Comparison of ENCODE assay signal across 12 mouse cellular contexts in genomic region chr11:73172186-73172585, GRCm38 (mm10). TPM values are rescaled to one million over a fixed set of nuclear protein-coding genes. Genes with fewer than 3 reads are reported as not detected.
DNase-seq lines count a peak whose midpoint lies in the region; ATAC-seq lines count a peak whose summit lies in the region.
"Had no signal": no experiment of that assay in that cellular context is flagged by ENCODE, and none has a peak within 500 bp of the region (broad histone marks: within the 10 kb centered on the region; RNA-seq: fewer than 3 reads in every experiment).

No protein-coding gene starts in this region.

- no peak for ATAC-seq in heart, embryonic 14.5 days (ENCODE audit: insufficient number of reproducible peaks, insufficient read depth, low FRiP score, low read depth)
- ATAC-seq in megakaryocyte-erythroid progenitor cell, adult 5-6 weeks (replicated peaks; ENCODE audit: low FRiP score, low TSS enrichment, poor library complexity, severe bottlenecking), result no peak
- no peak for ATAC-seq in granulocyte monocyte progenitor cell, adult 5-6 weeks (replicated peaks; ENCODE audit: poor library complexity, severe bottlenecking)
- ATAC-seq: Patski had no signal

- no peak overlapping the region for H3K4me2 ChIP-seq in heart, embryonic 14.5 days (ENCODE audit: low read length)
- H3K4me2 ChIP-seq: liver, embryonic 15.5 days; neural tube, embryonic 13.5 days had no signal

- no peak overlapping the region for H3K4me3 ChIP-seq in heart, embryonic 14.5 days (ENCODE audit: control insufficient read depth in 1 of 2, insufficient read depth in 1 of 2, low read depth in 1 of 2, low read length in 2 of 2)
- H3K4me3 ChIP-seq: liver, embryonic 15.5 days; neural tube, embryonic 13.5 days had no signal

- H3K27me3 ChIP-seq in heart, embryonic 14.5 days (ENCODE audit: control insufficient read depth, insufficient read depth, low read length), result no peaks in the 10 kb centered on the region
- H3K27me3 ChIP-seq: liver, embryonic 15.5 days; neural tube, embryonic 13.5 days; Patski had no signal

- WGBS in heart, embryonic 14.5 days, result 34% methylated on average over 5 of the region's 5 CpGs
- 14% methylated on average over 5 of the region's 5 CpGs for WGBS in large intestine, adult 2 months

- DNase-seq in adrenal gland, adult 2 months, result peak; percentile 27
- no peak for DNase-seq in adrenal gland, postnatal 4 days (ENCODE audit: low spot score in 2 of 2)
- peak; percentile 53 for DNase-seq in adipocyte (ENCODE audit: low spot score)
- peak; percentile 53 for DNase-seq in large intestine, adult 2 months (ENCODE audit: low read depth, low spot score)
- DNase-seq in frontal cortex, adult 2 months (ENCODE audit: extremely low spot score in 1 of 2, low spot score in 1 of 2), result no peak
- DNase-seq: cerebellum, adult 8-10 months had no signal

- peak overlapping the region; percentile 30 for H3K9ac ChIP-seq in heart, embryonic 14.5 days (ENCODE audit: low read length)
- H3K9ac ChIP-seq: liver, embryonic 15.5 days; neural tube, embryonic 13.5 days had no signal

- H3K36me3 ChIP-seq in heart, embryonic 14.5 days (ENCODE audit: control insufficient read depth, insufficient read depth, low read length), result peaks cover 34% of the 10 kb centered on the region

- H3K9me3 ChIP-seq in heart, embryonic 14.5 days (ENCODE audit: control insufficient read depth, low read length), result no peaks in the 10 kb centered on the region
- H3K9me3 ChIP-seq: liver, embryonic 15.5 days; neural tube, embryonic 13.5 days had no signal

- H3K4me1 ChIP-seq in heart, embryonic 14.5 days (ENCODE audit: control insufficient read depth in 2 of 2, insufficient read depth in 2 of 2, low read length in 2 of 2), result peaks cover 12 to 30% of the 10 kb centered on the region in 2 experiments; a peak in 3 of 4 replicates

- peak overlapping the region in 1 of 2 experiments; percentile 55; a peak in 2 of 4 replicates for H3K27ac ChIP-seq in heart, embryonic 14.5 days (replicated peaks in 1 of 2; ENCODE audit: control insufficient read depth in 1 of 2, insufficient read depth in 1 of 2, low read depth in 2 of 2, low read length in 2 of 2)
- H3K27ac ChIP-seq: liver, embryonic 15.5 days; neural tube, embryonic 13.5 days had no signal

RNA-seq across cellular contexts. Expression of gene Emc6, which starts 4.7 kb away (rescaled TPM):
- total RNA-seq in adrenal gland, adult 2 months (2021), result 10 to 100 TPM; 86.1 to 88.7 TPM
- polyA plus RNA-seq in adrenal gland, adult 2 months (2012; rRNA removed), result 91.0 and 117 TPM in 2 replicates
- 10 to 100 TPM; 60.5 to 72.1 TPM for total RNA-seq in adrenal gland, postnatal 4 days (2021)
- polyA plus RNA-seq in heart, embryonic 14.5 days (2014; fragmentation: Nextera tagmentation; extraction: Ambion mirVana), result 114 and 121 TPM in 2 replicates
- polyA plus RNA-seq in large intestine, adult 2 months (2012; rRNA removed), result 37.8 and 40.2 TPM in 2 replicates
- 63.0 and 66.5 TPM in 2 replicates for polyA plus RNA-seq in frontal cortex, adult 2 months (2012; rRNA removed)
- total RNA-seq in megakaryocyte-erythroid progenitor cell, adult 5-6 weeks (2014; fragmentation: Nextera tagmentation), result 77.1 and 79.8 TPM in 2 replicates
- 34.1 and 53.7 TPM in 2 replicates for total RNA-seq in megakaryocyte-erythroid progenitor cell, adult 5-6 weeks (2017)
- 71.0 and 77.9 TPM in 2 replicates for total RNA-seq in granulocyte monocyte progenitor cell, adult 5-6 weeks (2014; fragmentation: Nextera tagmentation)
- 50.7 and 76.5 TPM in 2 replicates for total RNA-seq in granulocyte monocyte progenitor cell, adult 5-6 weeks (2017)

RNA-seq across cellular contexts. Expression of gene Tax1bp3, which starts 4.7 kb away (rescaled TPM):
- 10 to 100 TPM; 71.0 to 87.8 TPM for total RNA-seq in adrenal gland, adult 2 months (2021)
- 71.0 and 77.0 TPM in 2 replicates for polyA plus RNA-seq in adrenal gland, adult 2 months (2012; rRNA removed)
- 10 to 100 TPM; 74.0 to 82.4 TPM for total RNA-seq in adrenal gland, postnatal 4 days (2021)
- polyA plus RNA-seq in heart, embryonic 14.5 days (2014; fragmentation: Nextera tagmentation; extraction: Ambion mirVana), result 270 TPM in 2 replicates
- polyA plus RNA-seq in large intestine, adult 2 months (2012; rRNA removed), result 221 and 232 TPM in 2 replicates
- polyA plus RNA-seq in frontal cortex, adult 2 months (2012; rRNA removed), result 23.9 and 24.6 TPM in 2 replicates
- total RNA-seq in megakaryocyte-erythroid progenitor cell, adult 5-6 weeks (2014; fragmentation: Nextera tagmentation), result 3.8 and 5.6 TPM in 2 replicates
- total RNA-seq in megakaryocyte-erythroid progenitor cell, adult 5-6 weeks (2017), result 1.2 and 5.5 TPM in 2 replicates
- total RNA-seq in granulocyte monocyte progenitor cell, adult 5-6 weeks (2014; fragmentation: Nextera tagmentation), result 10.4 and 19.9 TPM in 2 replicates
- 6.3 and 11.7 TPM in 2 replicates for total RNA-seq in granulocyte monocyte progenitor cell, adult 5-6 weeks (2017)

RNA-seq across cellular contexts. Expression of gene P2rx5, which starts 12.0 kb away (rescaled TPM):
- total RNA-seq in adrenal gland, adult 2 months (2021), result 10 to 100 TPM in 1 of 2 experiments, 1 to 10 TPM in 1; 4.4 to 10.9 TPM
- 2.3 and 2.9 TPM in 2 replicates for polyA plus RNA-seq in adrenal gland, adult 2 months (2012; rRNA removed)
- 1 to 10 TPM; 1.8 to 2.7 TPM for total RNA-seq in adrenal gland, postnatal 4 days (2021)
- 1.3 and 1.6 TPM in 2 replicates for polyA plus RNA-seq in heart, embryonic 14.5 days (2014; fragmentation: Nextera tagmentation; extraction: Ambion mirVana)
- 0.43 and 0.44 TPM in 2 replicates for polyA plus RNA-seq in large intestine, adult 2 months (2012; rRNA removed)
- 0.26 and 0.74 TPM in 2 replicates for polyA plus RNA-seq in frontal cortex, adult 2 months (2012; rRNA removed)
- total RNA-seq in megakaryocyte-erythroid progenitor cell, adult 5-6 weeks (2014; fragmentation: Nextera tagmentation), result 1.7 TPM in 1 of 2 replicates, not detected in the other
- total RNA-seq in megakaryocyte-erythroid progenitor cell, adult 5-6 weeks (2017), result not detected in 2 replicates
- total RNA-seq in granulocyte monocyte progenitor cell, adult 5-6 weeks (2014; fragmentation: Nextera tagmentation), result not detected in 2 replicates
- total RNA-seq in granulocyte monocyte progenitor cell, adult 5-6 weeks (2017), result not detected in 2 replicates

RNA-seq across cellular contexts. Expression of gene Ctns, which starts 26.7 kb away (rescaled TPM):
- 10 to 100 TPM; 16.8 to 18.3 TPM for total RNA-seq in adrenal gland, adult 2 months (2021)
- 11.1 and 12.5 TPM in 2 replicates for polyA plus RNA-seq in adrenal gland, adult 2 months (2012; rRNA removed)
- total RNA-seq in adrenal gland, postnatal 4 days (2021), result 10 to 100 TPM; 19.1 to 19.4 TPM
- polyA plus RNA-seq in heart, embryonic 14.5 days (2014; fragmentation: Nextera tagmentation; extraction: Ambion mirVana), result 12.3 and 14.0 TPM in 2 replicates
- polyA plus RNA-seq in large intestine, adult 2 months (2012; rRNA removed), result 14.2 and 19.4 TPM in 2 replicates
- 25.9 and 26.0 TPM in 2 replicates for polyA plus RNA-seq in frontal cortex, adult 2 months (2012; rRNA removed)
- total RNA-seq in megakaryocyte-erythroid progenitor cell, adult 5-6 weeks (2014; fragmentation: Nextera tagmentation), result 12.0 and 13.2 TPM in 2 replicates
- total RNA-seq in megakaryocyte-erythroid progenitor cell, adult 5-6 weeks (2017), result 4.0 and 9.5 TPM in 2 replicates
- total RNA-seq in granulocyte monocyte progenitor cell, adult 5-6 weeks (2014; fragmentation: Nextera tagmentation), result 24.7 and 26.8 TPM in 2 replicates
- total RNA-seq in granulocyte monocyte progenitor cell, adult 5-6 weeks (2017), result 15.6 and 17.5 TPM in 2 replicates

RNA-seq across cellular contexts. Expression of gene Shpk, which starts 27.1 kb away (rescaled TPM):
- 10 to 100 TPM in 1 of 2 experiments, 1 to 10 TPM in 1; 8.8 to 12.4 TPM for total RNA-seq in adrenal gland, adult 2 months (2021)
- polyA plus RNA-seq in adrenal gland, adult 2 months (2012; rRNA removed), result 10.0 and 10.9 TPM in 2 replicates
- total RNA-seq in adrenal gland, postnatal 4 days (2021), result 1 to 10 TPM; 6.8 to 9.0 TPM
- 0.41 and 0.66 TPM in 2 replicates for polyA plus RNA-seq in heart, embryonic 14.5 days (2014; fragmentation: Nextera tagmentation; extraction: Ambion mirVana)
- 10.4 and 18.9 TPM in 2 replicates for polyA plus RNA-seq in large intestine, adult 2 months (2012; rRNA removed)
- polyA plus RNA-seq in frontal cortex, adult 2 months (2012; rRNA removed), result 5.0 and 5.4 TPM in 2 replicates
- total RNA-seq in megakaryocyte-erythroid progenitor cell, adult 5-6 weeks (2014; fragmentation: Nextera tagmentation), result 2.5 and 8.5 TPM in 2 replicates
- total RNA-seq in megakaryocyte-erythroid progenitor cell, adult 5-6 weeks (2017), result 0.80 and 3.3 TPM in 2 replicates
- 1.8 and 1.9 TPM in 2 replicates for total RNA-seq in granulocyte monocyte progenitor cell, adult 5-6 weeks (2014; fragmentation: Nextera tagmentation)
- 1.8 and 3.1 TPM in 2 replicates for total RNA-seq in granulocyte monocyte progenitor cell, adult 5-6 weeks (2017)

Comparison
In these comparisons a context has a peak if more than half of its experiments do, and no peak if none do; other contexts are left out.
1. DNase-seq: peak in adrenal gland, adult 2 months (single experiment), adipocyte (single experiment) and large intestine, adult 2 months (single experiment); none in adrenal gland, postnatal 4 days (0 of 2) and frontal cortex, adult 2 months (0 of 2).